Mouse (Mus musculus): ENCODE data around the gene Slitrk5.
"Not testable (repeated sequence)": the region's sequence is repeated elsewhere in the genome, so short reads cannot be mapped to it uniquely, and the experiment has no call there.

Gene Slitrk5

DNA sequence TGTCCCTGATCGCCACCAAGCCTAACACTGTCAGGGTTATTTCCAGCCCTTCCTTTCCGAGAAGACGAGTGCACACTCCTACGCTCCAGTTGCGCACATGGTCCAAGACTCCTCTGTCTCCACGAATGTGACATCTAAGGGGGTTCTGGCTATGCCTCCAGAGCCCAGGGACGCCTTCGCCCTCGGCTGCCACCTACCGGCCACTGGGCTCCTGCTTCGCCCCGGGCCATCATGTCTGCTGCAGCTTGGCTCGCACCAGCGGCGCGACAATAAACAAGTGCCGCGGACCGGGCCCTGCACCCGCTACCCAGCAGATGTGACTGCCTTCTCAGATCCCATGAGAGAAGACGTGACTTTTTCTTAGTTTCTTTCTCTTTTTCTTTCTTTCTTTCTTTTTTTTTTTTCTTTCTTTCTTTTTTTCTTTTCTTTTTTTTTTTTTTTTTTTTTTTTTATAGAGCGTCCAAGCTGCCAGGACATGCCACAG is at the start of gene Slitrk5:
Gene Slitrk5, plus strand, starts transcription at position 434 of the 484 bp plus-strand sequence.
- peak; percentile 73 for ATAC-seq (ENCODE audit: low TSS enrichment)

DNA sequence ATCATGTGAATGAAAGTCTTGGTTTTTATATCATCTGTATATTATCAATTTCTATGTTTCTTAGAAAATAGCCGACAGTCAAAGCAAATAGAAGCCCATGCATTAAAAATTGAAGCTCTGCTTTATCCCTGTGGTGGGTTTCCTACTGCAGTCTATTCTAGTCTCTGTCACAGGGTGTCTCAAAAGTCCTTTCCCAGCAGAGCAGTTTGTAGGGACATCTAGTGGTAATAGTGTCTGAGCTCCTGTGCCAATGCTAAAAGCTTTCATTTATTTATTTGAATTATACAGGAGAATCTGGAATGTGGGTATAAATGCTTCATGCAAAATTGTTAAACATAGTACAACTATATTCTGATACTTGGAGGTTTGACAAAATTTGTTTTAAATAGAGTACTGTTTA is 2.0 kb upstream of the Slitrk5 start:
- peak; percentile 26; the same call in 1 of the 2 replicates for ATAC-seq (ENCODE audit: low TSS enrichment)

DNA sequence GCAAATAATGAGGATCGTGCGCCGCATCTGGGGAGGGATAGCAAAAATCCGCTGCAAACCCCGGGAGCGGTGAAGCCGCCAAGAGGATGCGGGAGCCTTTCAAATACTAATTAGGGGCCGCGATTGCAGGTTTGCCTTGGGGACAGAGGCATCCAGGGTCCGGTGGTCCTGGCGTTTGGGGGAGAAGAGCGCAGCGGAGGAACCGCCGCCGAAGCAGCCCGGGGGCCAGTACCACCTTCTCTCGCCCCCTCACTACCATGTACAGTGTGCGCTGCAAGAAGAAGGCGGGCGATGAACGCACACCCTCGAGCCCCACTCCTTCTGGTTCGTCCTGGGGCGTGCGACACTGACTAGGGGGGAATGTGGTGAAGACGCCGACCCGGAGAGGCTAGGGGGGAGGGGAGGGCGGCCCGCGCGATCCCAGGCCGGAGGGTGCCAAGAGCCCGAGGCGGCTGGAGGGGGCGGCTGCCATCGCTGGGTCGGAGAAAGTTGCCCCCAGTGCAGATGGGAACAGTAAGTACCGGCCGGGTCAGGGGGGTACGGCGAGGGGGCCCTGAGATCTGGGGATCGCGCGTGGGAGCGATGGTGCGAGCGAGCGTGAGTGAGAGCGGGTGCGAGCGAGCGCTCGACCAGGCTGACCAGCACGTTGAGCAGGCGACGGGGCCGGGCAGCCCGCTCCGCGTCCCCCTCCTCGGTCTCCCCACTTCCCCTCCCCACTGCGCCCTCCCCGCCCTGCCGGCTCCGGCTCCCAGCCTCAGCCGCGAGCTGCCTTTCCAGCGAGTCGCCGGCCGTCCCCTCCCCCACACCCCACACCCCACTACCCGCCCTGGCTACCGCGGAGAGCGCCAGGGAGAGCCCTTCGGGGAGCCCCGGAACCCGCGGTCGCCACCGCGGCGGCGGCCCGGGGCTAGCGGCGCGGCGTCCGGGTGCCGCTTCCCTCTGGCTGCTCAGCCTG is 591 bp downstream of the Slitrk5 start:
- ATAC-seq (ENCODE audit: low TSS enrichment), result peak; percentile 48

DNA sequence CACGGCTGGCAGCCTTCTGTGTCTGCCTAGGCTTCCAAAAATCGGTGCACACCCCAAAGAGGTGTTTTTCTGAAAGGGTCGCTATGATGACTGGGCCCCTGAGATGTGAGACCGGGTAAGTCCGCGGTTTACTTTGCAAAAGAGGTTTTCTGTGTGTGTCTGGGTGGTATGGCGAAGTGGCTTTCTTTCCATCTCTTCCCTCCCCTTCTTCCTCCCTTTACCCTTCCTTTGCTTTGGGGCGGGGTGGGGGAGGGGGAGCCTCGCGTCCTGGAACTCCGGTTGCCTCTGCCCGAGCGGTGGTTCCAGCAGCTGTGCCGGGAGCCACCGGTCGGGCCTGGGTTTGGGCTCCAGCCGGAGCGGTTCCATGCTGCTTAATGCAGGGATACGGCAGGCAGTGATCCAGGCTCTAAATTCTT is 1.3 kb downstream of the Slitrk5 start:
- peak; percentile 33 for ATAC-seq (ENCODE audit: low TSS enrichment)

DNA sequence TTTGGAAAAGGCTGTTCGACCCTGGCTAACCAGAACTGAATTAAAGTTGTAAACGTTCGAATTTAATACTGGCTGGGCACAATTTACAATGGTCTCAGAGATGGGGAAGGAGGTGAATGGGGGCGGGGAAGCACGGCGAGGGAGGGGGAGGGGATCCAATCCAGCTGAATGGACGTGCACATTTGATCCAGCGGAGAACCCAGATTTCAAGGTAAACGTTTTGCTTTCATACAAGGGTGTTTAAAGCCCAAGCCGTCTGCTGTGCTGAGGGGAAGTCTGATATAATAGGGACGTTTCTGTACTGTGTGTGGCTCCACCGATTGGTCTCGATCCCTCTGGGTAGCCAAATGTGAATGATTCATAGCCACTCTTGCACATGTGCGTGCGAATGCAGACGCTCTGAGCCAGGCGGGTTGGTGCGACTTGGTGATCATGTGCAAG is 2.0 kb downstream of the Slitrk5 start:
- ATAC-seq (ENCODE audit: low TSS enrichment), result peak; percentile 22; the same call in 1 of the 2 replicates

DNA sequence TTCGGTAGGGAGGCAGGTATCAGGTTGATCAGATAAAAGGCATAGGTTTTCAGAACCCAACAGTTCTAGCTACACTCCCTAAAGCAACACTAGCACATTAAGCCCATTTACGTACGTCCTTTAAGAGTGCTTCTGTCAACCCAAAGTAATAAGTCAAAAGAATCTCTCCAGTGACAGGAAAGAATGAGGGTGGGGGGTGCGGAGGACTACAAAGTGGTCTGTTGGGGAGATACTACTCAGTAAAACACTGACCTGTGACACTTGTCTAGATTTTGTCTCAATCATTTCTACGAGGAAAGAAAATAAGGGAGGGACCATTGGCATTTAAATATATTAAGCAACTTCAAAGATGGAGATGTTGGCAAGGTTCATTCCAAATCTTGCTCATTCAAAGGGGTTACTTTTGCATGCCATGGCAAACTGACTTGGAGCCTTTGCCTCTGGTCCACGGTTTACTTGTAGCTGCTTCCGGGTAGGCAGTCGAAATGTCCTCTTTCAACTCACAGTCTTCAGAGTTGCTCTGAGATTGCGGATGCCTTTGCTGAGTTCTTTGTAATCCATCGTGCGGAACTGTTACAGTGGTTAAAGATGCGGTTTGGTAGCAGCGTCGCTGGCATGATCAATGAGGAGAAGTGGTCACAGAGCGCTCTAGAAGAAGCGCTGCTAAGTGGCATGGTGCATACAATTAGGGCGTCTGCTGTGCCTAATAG is 2.6 kb downstream of the Slitrk5 start:
- ATAC-seq (ENCODE audit: low TSS enrichment), result no peak

DNA sequence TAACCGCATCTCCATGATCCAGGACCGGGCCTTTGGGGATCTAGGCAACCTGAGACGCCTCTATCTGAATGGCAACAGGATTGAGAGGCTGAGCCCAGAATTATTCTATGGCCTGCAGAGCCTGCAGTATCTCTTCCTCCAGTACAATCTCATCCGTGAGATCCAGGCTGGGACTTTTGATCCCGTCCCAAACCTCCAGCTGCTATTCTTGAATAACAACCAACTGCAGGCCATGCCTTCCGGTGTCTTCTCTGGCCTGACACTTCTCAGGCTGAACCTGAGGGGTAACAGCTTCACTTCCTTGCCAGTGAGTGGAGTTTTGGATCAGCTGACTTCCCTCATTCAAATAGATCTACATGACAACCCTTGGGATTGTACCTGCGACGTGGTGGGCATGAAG is 5.4 kb downstream of the Slitrk5 start:
- ATAC-seq (ENCODE audit: low TSS enrichment), result no peak

DNA sequence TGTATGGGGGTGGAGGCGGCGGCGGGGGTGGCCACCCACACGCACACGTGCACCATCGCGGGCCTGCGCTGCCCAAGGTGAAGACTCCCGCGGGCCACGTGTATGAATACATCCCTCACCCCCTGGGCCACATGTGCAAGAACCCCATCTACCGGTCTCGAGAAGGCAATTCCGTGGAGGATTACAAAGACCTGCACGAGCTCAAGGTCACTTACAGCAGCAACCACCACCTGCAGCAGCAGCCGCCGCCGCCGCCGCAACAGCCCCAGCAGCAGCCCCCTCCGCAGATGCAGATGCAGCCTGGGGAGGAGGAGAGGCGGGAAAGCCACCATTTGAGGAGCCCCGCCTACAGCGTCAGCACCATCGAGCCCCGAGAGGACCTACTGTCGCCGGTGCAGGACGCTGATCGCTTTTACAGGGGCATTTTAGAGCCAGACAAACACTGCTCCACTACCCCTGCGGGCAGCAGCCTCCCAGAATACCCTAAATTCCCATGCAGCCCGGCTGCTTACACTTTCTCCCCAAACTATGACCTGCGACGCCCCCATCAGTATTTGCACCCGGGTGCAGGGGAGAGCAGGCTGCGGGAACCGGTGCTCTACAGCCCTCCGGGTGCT is 6.3 kb downstream of the Slitrk5 start:
- ATAC-seq (ENCODE audit: low TSS enrichment), result peak; percentile 53

DNA sequence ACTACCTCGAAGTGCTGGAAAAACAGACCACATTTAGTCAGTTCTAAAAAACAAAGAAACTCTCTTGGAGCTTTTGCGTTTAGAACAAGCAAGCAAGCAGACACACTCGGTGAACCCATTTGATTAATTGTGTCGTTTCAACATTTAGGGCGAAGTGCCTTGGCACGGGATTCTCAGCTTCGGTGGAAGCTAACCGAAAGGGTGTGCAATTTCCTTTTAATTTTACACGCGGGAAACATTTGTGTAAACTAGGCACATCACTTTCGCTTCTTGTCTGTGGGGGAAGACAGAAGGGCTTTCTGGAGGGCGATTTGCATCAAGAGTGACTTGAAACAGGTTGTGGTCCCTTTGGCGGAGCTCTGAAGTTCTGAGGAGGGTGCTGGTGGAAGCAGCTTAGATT is 6.9 kb downstream of the Slitrk5 start:
- ATAC-seq (ENCODE audit: low TSS enrichment), result peak; percentile 10; the same call in 1 of the 2 replicates

DNA sequence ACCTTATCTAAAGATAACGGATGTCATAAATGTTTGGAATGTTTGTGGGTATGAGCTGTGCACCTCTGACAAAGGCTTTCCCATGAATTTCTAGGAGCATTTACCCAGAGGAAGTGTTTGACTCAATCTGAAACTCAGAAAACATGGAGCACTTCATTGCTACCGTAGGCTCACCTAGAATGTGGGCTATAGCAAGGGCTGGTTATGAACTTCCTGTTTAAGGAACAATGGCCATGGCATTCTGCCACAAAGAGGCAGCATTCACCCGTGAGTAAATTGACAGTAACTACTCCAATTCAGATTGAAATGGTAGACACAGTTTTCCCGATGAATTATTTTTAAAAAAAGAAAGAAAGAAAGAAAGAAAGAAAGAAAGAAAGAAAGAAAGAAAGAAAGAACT is 8.6 kb downstream of the Slitrk5 start:
- no peak for ATAC-seq (ENCODE audit: low TSS enrichment)

DNA sequence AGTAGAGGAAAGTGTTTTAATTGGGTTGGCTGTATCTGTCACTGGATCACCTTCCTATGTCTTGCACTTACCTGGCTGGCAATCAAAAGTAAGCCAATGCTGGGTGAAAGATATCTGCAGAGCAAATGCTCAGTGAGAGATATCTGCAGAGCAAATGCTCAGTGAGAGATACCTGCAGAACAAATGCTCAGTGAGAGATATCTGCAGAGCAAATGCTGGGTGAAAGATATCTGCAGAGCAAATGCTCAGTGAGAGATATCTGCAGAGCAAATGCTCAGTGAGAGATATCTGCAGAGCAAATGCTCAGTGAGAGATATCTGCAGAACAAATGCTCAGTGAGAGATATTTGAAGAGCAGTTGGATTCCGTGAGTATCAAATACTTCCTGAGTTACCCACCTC is 15.2 kb downstream of the Slitrk5 start:
- not testable (repeated sequence) for ATAC-seq (ENCODE audit: low TSS enrichment)

DNA sequence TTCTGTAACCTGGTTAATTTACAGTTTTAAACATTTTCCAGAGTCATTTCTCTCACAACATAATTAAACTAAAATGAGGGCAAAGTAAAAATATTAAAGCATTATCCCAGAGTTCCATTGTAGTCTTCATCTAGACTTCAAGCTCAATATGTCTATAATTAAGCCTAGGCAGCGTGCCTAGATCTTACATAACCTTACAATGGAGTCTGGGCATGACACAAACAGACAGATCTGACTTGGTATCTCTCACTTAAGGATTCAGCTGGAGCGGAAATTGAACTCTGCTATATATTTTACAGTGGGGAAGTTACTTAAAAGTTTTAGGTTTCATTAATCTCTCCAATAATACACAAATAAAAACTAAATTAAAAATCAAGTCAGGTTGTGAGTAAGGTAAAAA is 54.9 kb downstream of the Slitrk5 start:
- peak; percentile 55; the same call in 1 of the 2 replicates for ATAC-seq (ENCODE audit: low TSS enrichment)

Measured in frontal cortex, adult (tissue).